Mouse (Mus musculus): Measurements from ENCODE around the gene Tigd3.

DNA sequence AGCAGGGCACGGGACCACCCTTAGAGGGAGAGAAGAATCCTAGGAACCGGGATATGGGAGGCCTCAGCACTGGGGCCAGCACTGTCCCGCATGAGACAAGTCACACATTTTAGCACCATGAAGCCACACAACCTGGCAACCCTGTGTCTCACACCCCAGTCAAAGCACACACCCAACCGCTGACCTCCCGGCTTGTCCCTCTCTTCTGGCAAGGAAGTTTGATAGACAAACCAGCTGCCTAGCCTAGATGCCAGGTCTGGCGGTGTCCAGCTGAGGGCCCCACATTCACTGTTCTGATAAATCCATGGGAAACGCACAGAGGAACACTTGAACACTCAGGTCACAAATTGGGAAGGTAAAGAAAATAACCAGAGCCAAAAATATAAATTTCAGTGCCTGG lies 48.6 kb upstream of the Tigd3 start:
- TF ChIP-seq CTCF (IDR thresholded peaks at IDR 0.05; ENCODE audit: low read depth, low read length) (no peak), POLR2A (IDR thresholded peaks at IDR 0.05; ENCODE audit: borderline replicate concordance, low read depth, low read length) (no peak)

All from bone marrow macrophage, adult 2 months (primary cell).